Mouse (Mus musculus): Measurements from ENCODE around the gene Pigt.

GRCm38 (mm10) chr2:164452000-164452676, 45.2 kb upstream of the Pigt start:
- no peak for TF ChIP-seq CTCF (IDR thresholded peaks at IDR 0.05; ENCODE audit: low read depth)
- TF ChIP-seq EP300 (optimal IDR thresholded peaks at IDR 0.05), result no peak

Data from stomach, postnatal 0 days (tissue).